Mouse (Mus musculus) heart, postnatal 25 days (tissue): ENCODE results near the gene Lzts2. TPM values are rescaled to one million over a fixed set of nuclear protein-coding genes. Genes with fewer than 3 reads are reported as not detected.

ENCODE experiments used
- DNase-seq: peaks from one replicate; pipeline ENCODE4 v3.0.0; 2022; ENCODE audit warnings: low spot score
- intact Hi-C: fragments of 180-260 bp; cut with DNase I; formaldehyde crosslinking; loops from one replicate; pipeline ENCODE4 v1.15.1; 2025
- total RNA-seq, 2 experiments: library from RNA; stranded (reverse); gene quantifications; 2 replicates each; pipeline ENCODE4 v1.2.3; 2021

The Lzts2 gene
- total RNA-seq, 2 experiments from 2014 or later, result 52.0 to 69.7 TPM

GRCm38 (mm10) chr19:45046523-45047321, 32.5 kb downstream of the Lzts2 start:
- intact Hi-C loops, result no loop called here
- DNase-seq, result peak; percentile 70

GRCm38 (mm10) chr19:45047417-45047934, 33.3 kb downstream of the Lzts2 start, which contains the start of gene Sfxn3:
Sfxn3 (plus strand) TSS chr19:45047503.
- intact Hi-C loops, result no loop called here
- DNase-seq, result peak; percentile 94

GRCm38 (mm10) chr19:45047935-45048643, 33.9 kb downstream of the Lzts2 start:
- intact Hi-C loops, result no loop called here
- peak; percentile 66 for DNase-seq

GRCm38 (mm10) chr19:45048644-45049365, 34.6 kb downstream of the Lzts2 start:
- DNase-seq, result no peak
- intact Hi-C loops, result no loop called here

GRCm38 (mm10) chr19:45049523-45049922, 35.3 kb downstream of the Lzts2 start:
- DNase-seq, result no peak
- intact Hi-C loops, result no loop called here

- no peak for DNase-seq
- intact Hi-C loops, result no loop called here
These were observed 39.2 kb downstream of the Lzts2 start for GRCm38 (mm10) chr19:45053451-45053850.

GRCm38 (mm10) chr19:45054892-45055690, 40.9 kb downstream of the Lzts2 start:
- DNase-seq, result no peak
- intact Hi-C loops, result no loop called here

GRCm38 (mm10) chr19:45056364-45056763, 42.1 kb downstream of the Lzts2 start:
- DNase-seq, result no peak
- intact Hi-C loops, result no loop called here

GRCm38 (mm10) chr19:45056908-45057698, 42.9 kb downstream of the Lzts2 start:
- no peak for DNase-seq
- intact Hi-C loops, result no loop called here

- no peak for DNase-seq
- intact Hi-C loops, result loop anchor here (2.0 kb wide), 1 partner anchor 17 kb away; the partner anchor contains the start of gene Kazald1
These were observed 43.5 kb downstream of the Lzts2 start for GRCm38 (mm10) chr19:45057724-45058112.

- DNase-seq, result peak; percentile 88
- intact Hi-C loops, result loop anchor here (2.0 kb wide), 1 partner anchor 17 kb away; the partner anchor contains the start of gene Kazald1
These were observed 44.1 kb downstream of the Lzts2 start for GRCm38 (mm10) chr19:45058113-45058839.

- DNase-seq, result no peak
- intact Hi-C loops, result loop anchor here (2.0 kb wide), 1 partner anchor 16 kb away; the partner anchor contains the start of gene Kazald1
These were observed 44.6 kb downstream of the Lzts2 start for GRCm38 (mm10) chr19:45058841-45059240.

GRCm38 (mm10) chr19:45063565-45064292, 49.5 kb downstream of the Lzts2 start:
- DNase-seq, result no peak
- intact Hi-C loops, result no loop called here

GRCm38 (mm10) chr19:45065226-45065625, 51.0 kb downstream of the Lzts2 start:
- DNase-seq, result no peak
- intact Hi-C loops, result no loop called here

- no peak for DNase-seq
- intact Hi-C loops, result no loop called here
These were observed 53.0 kb downstream of the Lzts2 start for GRCm38 (mm10) chr19:45067170-45067569.

- no peak for DNase-seq
- intact Hi-C loops, result no loop called here
These were observed 53.7 kb downstream of the Lzts2 start for GRCm38 (mm10) chr19:45067758-45068510.
